Mouse (Mus musculus) skeletal muscle tissue, postnatal 0 days (tissue): ENCODE measurements around the gene Stx5a. TPM values are rescaled to one million over a fixed set of nuclear protein-coding genes. Genes with fewer than 3 reads are reported as not detected.

Experiments
- microRNA-seq, 2 experiments: library from miRNA; unstranded; fragments of <30 nt; microRNA quantifications; one replicate each; pipeline ENCODE4; 2016
- polyA plus RNA-seq: library from polyadenylated mRNA; unstranded; fragments of >200 nt; fragmentation: Nextera tagmentation; extraction: Ambion mirVana; gene quantifications from 2 replicates; pipeline ENCODE4 v1.2.1, GENCODE M21; 2015

Gene Stx5a
- polyA plus RNA-seq = 66.0 and 69.0 TPM in 2 replicates

DNA sequence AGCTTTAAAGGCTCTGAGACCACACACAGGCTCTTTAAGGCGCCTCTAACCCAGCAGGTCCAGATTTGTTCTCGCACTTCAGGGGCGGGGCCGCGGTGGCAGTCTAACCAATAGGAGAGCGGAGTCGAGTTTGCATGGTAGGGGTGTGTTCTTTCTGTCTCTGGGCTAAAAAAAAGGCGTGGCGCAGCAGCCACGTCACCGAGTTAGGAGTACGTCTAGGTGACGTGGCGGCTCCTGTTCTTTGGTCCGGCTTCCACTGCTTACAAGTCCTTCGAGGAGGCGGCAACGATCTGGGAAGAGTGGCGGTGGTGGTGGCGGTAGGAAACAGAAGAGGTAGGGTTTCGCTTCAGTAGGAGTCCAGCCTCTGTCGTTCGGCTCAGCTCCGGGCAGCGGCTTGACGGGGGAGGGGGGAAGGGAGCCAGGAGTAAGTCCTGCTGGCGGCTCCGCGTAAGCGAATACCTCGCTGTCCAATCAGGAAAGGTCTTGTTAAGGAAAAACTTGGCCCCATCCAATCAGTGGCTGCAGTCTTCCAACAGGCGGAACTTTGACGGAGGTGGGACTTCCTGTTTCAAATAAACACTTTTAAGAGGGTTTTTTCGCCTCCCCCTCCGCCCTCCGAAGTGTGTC, at the start of gene Stx5a:
Stx5a (plus strand) TSS at position 171 of the 627 bp plus-strand sequence.

DNA sequence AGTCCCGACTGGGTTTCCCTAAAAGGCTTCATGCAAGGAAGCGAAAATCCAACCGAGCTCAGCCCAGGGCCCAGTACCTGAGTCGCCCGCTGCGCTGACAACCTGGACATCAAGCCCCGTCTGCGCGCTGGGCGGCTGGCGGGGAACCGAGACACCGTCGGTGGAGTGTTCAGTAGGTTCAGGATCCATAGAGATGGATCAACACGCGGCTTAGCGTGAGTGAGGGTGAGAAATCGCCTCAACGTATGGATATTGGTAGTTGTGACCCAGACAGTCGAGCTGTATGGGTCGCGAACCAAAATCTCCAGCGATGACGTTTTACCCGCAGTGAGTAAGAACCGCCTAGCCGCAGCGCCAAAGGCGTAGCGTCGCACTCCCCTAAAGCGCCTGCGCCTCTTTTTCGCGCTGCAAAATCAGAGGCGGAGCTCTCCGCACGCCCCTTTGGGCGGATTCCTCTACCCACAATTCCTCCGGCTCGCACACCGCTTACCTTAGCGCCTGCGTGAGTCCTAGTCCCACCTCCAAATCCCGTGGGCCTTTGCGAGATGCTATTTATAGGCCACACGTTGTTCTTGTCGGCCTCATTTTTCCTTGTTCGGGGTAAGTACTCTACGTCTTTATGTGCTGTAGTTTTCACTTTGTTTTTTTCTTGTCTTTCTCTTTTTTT, 18.2 kb upstream of the Stx5a start, which contains the start of gene Slc3a2:
Slc3a2 (minus strand) TSS at position 463 of the 667 bp plus-strand sequence.

DNA sequence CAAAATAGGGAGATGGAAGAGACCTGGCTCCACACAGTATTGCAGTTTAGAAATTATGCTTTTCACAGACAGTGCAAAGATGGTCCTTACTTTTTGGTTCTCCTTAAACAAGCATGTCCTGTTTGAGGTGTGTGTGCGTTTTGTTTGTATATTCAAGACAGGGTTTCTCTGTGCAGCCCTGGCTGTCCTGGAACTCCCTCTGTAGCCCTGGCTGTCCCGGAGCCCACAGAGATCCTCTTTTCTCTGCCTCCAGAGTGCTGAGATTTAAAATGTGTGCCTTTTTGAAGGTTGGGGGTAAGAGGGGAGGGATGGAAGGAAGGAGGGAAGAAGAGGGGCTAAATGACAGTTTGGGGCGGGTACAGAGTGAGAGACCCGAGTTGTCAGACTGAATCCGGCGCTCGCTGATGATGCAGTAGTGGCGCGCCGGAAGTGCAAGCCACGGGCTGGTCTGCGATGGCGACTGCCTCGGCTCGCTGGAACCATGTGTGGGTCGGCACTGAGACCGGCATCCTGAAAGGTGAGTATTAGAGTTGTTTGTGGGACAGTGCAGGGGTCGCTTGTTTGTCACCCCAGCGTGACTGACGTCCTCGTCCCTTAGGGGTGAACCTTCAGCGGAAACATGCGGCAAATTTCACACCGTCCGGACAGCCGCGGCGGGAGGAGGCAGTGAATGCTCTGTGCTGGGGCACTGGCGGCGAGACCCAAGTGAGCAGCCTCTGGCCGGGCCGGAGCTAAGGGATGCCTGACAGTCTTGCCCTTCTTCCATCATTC, 5.6 kb upstream of the Stx5a start, which contains the start of gene Wdr74:
Wdr74 (plus strand) TSS at position 439 of the 771 bp plus-strand sequence.

DNA sequence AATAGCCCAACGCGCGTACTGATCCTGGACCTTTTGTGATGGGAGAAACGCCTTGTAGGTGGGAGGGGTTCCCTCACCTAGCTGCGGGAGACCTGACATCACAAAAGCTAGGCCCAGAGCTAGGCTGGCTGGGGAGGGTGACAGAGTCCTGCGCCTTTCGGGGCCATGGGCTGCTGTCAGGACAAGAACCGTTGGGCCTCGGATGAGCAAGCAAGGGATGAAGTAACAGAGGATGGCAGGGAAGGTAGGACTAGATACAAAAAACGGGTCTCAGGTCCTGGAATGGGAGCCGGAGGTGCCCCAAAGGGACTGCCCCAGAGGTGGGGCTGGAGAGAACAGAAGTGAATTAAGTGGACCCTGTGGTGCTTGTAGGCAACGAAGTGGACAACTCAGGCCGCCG, 610 bp upstream of the Stx5a start, which contains the start of gene 1700092M07Rik:
1700092M07Rik (plus strand) TSS at position 116 of the 400 bp plus-strand sequence.

DNA sequence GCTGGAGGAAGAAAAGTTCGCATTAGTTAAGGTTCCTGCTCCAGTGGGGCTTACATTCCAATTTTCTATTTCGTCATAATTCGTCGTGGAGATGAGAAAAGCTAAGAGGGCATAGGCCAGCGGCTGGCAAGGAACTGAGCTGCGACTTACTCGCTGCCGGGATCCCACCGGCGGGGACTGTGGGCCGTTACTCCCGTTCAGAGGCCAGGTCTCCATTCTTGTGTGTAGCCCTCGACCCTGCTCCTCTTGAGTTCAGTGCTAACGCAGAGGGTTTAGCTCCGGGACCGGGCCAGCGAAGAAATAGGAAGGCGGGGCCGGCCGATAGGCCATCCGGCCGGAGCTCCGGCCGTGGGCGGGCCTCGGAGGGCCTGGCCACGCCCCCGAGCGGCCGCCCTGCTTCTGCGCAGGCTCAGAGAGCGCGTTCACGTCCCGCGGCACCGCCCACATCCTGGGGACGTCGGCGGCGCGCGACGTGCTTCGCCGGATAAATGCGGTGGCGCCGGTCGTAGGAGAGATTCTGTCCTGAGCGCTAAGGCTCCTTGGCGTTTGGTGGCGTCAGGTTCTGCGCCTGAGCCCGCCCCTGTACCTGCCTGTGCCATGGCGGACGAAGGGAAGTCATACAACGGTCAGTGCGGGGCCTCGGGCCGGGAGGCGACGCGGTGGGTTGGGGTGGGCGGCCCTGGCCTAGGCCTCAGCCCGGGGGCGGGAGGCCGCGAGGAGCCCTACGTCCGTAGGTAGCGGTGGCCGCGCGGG, 15.6 kb downstream of the Stx5a start, which contains the start of gene Nxf1:
Nxf1 (plus strand) TSS at position 439 of the 753 bp plus-strand sequence.

DNA sequence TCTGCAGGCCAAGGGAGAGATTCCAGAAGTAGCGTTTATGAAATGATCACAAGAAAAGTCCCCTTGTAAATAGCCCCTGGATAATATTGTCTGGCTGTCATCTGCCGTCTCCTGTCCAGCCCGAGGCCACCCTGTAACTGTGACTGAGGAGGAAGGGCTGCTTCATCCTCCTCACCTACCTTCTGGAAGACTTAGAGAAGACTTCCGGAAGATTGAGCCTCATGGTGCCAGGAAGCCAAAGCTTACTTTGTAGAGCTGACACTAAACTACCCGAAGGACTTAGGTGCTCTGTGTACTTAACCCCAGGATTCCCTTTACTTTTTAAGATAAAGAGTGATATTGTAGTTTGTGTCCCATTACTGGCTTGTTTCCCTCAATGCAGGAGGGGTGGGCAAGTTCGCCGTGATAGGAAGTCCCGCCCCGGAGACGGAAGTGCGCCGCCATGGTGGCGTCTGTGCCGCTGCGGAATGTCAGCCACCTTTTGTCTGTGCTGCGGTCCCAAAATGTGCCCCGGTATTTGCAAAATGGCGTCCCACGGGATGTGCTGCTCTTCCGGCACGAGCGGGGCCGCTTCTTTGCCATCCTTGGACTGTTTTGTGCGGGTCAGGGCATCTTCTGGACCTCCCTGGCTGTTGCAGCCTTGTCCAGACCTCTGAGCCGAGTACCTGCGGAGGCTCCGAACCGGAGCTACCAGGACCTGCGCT, 29.5 kb downstream of the Stx5a start, which contains the start of gene Tmem223:
Tmem223 (plus strand) TSS at position 430 of the 704 bp plus-strand sequence.

DNA sequence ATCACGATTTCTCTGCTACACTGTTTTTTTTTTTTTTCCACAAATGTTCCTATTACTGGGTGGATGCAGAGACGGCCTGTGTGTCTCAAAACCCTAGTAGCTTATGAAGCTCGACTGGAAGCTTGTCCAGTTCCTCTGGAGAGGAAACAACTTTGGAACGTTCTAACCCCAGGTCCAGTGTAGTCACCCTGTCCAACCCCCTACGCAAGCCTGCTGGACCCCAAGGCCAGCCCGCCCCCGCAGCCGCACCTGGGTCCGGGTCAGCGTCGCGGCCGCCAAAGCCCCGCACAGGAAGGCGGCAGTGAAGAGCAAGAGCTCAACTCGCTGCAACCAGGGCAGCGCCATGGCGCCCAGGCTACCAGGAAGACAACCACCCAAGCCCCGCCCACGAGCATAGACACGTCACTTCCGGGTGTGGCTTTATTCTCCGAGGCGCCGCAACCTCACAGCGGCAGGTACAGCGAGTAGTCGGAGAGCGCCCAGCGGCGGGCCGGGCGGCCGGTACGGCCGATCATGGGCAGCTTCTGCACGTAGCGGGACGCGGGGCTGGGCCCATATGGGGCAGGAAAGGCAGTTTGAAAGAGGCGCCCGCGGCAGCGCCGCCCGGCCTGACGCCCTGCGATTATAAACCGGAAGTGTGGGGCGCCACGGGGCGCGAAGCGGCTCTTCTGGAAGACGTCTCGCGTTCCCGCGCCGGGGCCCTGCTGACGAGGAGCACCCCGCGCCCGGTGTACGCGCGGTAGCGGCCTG, 33.0 kb downstream of the Stx5a start, which contains the start of gene Tmem179b:
Tmem179b (minus strand) TSS at position 382 of the 750 bp plus-strand sequence.

DNA sequence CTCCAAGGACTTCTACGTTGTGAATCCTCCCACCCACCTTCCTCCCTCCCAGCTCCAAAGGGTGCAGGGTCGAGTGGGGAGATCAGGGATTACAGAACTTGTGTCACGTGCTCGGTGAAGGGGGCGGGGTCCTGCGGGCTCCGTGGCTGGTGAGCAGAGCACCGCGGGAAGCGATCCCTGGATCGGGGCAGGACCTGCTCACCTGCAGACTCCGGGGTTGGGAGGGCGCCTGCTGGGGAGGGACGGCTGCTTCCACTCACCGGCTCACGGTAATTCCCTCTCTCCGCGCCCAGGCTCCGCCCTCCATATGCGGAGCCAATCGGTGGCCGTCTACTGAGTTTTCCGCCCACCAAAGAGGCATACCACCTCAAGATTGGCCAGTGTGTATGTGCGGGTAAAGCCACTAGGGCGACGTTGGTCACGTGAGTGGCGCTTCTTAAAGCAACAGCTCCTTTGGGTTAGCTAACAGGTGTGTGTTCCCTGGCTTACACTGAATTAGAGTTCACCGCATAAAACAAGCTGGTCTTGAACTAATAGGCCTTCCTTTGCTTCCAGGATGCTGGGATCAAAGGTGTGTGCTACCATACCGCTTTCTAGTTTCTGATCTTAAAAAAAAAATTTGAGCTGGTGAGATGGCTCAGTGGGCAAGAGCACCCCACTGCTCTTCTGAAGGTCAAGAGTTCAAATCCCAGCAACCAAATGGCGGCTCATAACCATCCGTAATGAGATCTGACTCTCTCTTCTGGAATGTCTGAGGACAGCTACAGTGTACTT, 45.0 kb downstream of the Stx5a start, which contains the start of gene Taf6l:
Taf6l (minus strand) TSS at position 410 of the 774 bp plus-strand sequence.

DNA sequence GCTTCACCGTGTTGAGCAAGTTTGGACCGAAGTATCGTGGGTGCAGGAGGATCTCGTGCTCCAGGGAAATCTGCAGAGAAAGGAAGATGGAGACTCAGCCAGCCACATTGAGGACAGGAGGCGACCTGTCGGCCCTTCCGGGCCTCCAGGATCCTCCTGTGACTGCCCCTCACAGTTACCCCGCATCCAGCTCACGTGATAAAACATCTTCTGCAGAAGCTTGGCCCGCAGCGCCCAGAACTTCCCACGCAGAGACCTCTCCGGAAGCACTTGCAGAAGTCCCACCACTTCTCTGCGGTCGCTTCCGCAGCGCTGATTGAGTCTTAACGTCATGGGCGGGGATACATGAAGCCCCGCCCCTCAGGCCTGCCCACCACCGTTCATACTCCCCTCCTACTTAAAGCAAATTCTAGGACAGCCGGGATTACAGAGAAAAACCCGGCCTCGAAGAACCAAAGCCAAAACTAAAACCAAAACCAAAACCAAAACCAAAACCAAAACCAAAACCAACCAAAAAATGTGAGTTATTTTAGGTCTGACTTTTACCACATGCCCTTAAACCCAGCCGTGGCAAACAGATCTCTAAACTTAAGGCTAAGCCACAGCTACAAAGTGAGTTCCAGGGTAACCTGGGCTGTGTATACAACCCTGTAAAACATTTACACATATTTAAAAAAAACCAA, 57.2 kb downstream of the Stx5a start, which contains the start of gene Polr2g:
Polr2g (minus strand) TSS at position 314 of the 683 bp plus-strand sequence.

DNA sequence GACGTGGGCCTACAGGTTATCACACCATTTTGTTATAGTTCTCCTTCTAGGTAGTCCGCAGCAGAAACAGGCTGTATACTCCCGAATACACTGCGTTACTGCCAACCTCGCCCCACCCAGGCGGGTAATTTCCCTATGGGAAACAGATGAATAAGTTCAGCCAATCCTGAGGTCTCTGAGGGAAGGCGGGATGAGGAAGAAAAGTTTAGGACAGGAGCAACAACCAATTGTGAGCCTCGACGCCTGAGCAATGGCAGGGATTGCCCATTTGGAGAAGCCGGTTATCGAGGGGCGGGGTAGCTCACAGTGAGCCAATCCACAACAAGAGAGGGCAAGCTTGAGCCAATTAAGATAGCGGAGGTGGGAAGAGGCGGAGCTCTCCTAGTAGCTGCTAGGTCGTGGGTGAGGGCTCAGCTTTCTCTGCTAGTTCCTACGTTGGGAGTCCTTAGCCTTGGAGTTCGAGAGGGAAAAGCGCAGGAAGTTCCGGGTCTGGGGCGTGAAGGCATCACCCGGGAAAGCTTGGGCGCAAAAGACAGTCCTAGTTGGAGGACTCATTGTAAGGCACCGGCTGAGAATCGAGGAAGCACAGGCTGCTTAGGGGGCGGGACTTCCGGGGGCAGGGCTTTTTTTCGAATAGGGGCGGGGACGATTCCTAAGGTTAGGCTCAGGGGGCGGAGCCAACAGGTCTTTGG, 61.1 kb downstream of the Stx5a start, which contains the start of gene Zbtb3:
Zbtb3 (plus strand) TSS at position 426 of the 692 bp plus-strand sequence.

Small RNA genes within 50 kb of the gene (microRNA-seq; reads per million reads assigned to microRNA genes)
- gene Mir6992 = 0 reads per million in 2 experiments

Other genes with a start within 250 kb of the Stx5a start
- gene Slc22a8, start 150.2 kb upstream of the Stx5a start, polyA plus RNA-seq = not detected in 2 replicates
- gene Slc22a6, start 123.4 kb upstream of the Stx5a start, polyA plus RNA-seq = not detected in 2 replicates
- 0.02 and 0.03 TPM in 2 replicates for gene Chrm1, start 77.6 kb upstream of the Stx5a start, polyA plus RNA-seq
- gene Slc3a2, start 18.0 kb upstream of the Stx5a start, polyA plus RNA-seq = 43.4 and 65.1 TPM in 2 replicates
- gene Wdr74, start 5.6 kb upstream of the Stx5a start, polyA plus RNA-seq = 39.3 and 41.2 TPM in 2 replicates
- 0.66 TPM in 1 of 2 replicates, not detected in the other for gene 1700092M07Rik, start 695 bp upstream of the Stx5a start, polyA plus RNA-seq
- 54.0 and 56.1 TPM in 2 replicates for gene Nxf1, start 15.7 kb downstream of the Stx5a start, polyA plus RNA-seq
- gene Tmem223, start 29.6 kb downstream of the Stx5a start, polyA plus RNA-seq = 154 and 161 TPM in 2 replicates
- 45.0 and 52.0 TPM in 2 replicates for gene Tmem179b, start 33.1 kb downstream of the Stx5a start, polyA plus RNA-seq
- gene Taf6l, start 45.0 kb downstream of the Stx5a start, polyA plus RNA-seq = 13.8 and 14.2 TPM in 2 replicates
- gene Polr2g, start 57.2 kb downstream of the Stx5a start, polyA plus RNA-seq = 106 and 107 TPM in 2 replicates
- 1.4 and 1.6 TPM in 2 replicates for gene Zbtb3, start 61.1 kb downstream of the Stx5a start, polyA plus RNA-seq
- gene Ttc9c, start 77.9 kb downstream of the Stx5a start, polyA plus RNA-seq = 18.6 and 18.7 TPM in 2 replicates
- 2.9 and 3.4 TPM in 2 replicates for gene Hnrnpul2, start 78.6 kb downstream of the Stx5a start, polyA plus RNA-seq
- not detected in 2 replicates for gene AC129217.1, start 88.4 kb downstream of the Stx5a start, polyA plus RNA-seq
- gene Bscl2, start 96.1 kb downstream of the Stx5a start, polyA plus RNA-seq = 25.2 and 79.5 TPM in 2 replicates
- gene Gng3, start 97.8 kb downstream of the Stx5a start, polyA plus RNA-seq = 0.43 and 0.46 TPM in 2 replicates
- gene Lrrn4cl, start 109.4 kb downstream of the Stx5a start, polyA plus RNA-seq = 8.7 and 11.7 TPM in 2 replicates
- gene Ubxn1, start 130.1 kb downstream of the Stx5a start, polyA plus RNA-seq = 164 and 180 TPM in 2 replicates
- gene Uqcc3, start 139.5 kb downstream of the Stx5a start, polyA plus RNA-seq = 91.7 and 93.1 TPM in 2 replicates
- 28.4 and 33.6 TPM in 2 replicates for gene Lbhd1, start 142.3 kb downstream of the Stx5a start, polyA plus RNA-seq
- not detected in 2 replicates for gene Gm49403, start 142.5 kb downstream of the Stx5a start, polyA plus RNA-seq
- 34.6 and 42.1 TPM in 2 replicates for gene 1810009A15Rik, start 147.4 kb downstream of the Stx5a start, polyA plus RNA-seq
- gene Gm49416, start 147.5 kb downstream of the Stx5a start, polyA plus RNA-seq = not detected in 2 replicates
- 14.6 and 15.7 TPM in 2 replicates for gene Ints5, start 151.6 kb downstream of the Stx5a start, polyA plus RNA-seq
- 23.3 and 26.7 TPM in 2 replicates for gene Ganab, start 156.7 kb downstream of the Stx5a start, polyA plus RNA-seq
- 25.2 and 29.5 TPM in 2 replicates for gene B3gat3, start 179.0 kb downstream of the Stx5a start, polyA plus RNA-seq
- 3.1 and 3.5 TPM in 2 replicates for gene Rom1, start 187.9 kb downstream of the Stx5a start, polyA plus RNA-seq
- gene Eml3, start 188.1 kb downstream of the Stx5a start, polyA plus RNA-seq = 12.5 and 14.2 TPM in 2 replicates
- 51.8 and 59.1 TPM in 2 replicates for gene Mta2, start 200.5 kb downstream of the Stx5a start, polyA plus RNA-seq
- gene Tut1, start 212.4 kb downstream of the Stx5a start, polyA plus RNA-seq = 13.4 and 14.3 TPM in 2 replicates
- gene Eef1g, start 225.6 kb downstream of the Stx5a start, polyA plus RNA-seq = 377 and 401 TPM in 2 replicates
- 65.9 and 67.3 TPM in 2 replicates for gene Ahnak, start 247.9 kb downstream of the Stx5a start, polyA plus RNA-seq